Mouse (Mus musculus) midbrain, postnatal 0 days (tissue): ENCODE data around the gene Gm3164. TPM values are rescaled to one million over a fixed set of nuclear protein-coding genes. Genes with fewer than 3 reads are reported as not detected.
"Not testable (repeated sequence)": the region's sequence is repeated elsewhere in the genome, so short reads cannot be mapped to it uniquely, and the experiment has no call there.

ENCODE experiments used
- ATAC-seq: fragments of 200-750 bp; cut with Nextera tagmentation; 2 replicates; pipeline ENCODE4 v1.8.0; 2017; ENCODE audit warnings: moderate number of reproducible peaks, mild to moderate bottlenecking, moderate TSS enrichment, moderate library complexity; ENCODE audit not compliant: low FRiP score
- DNase-seq: peaks from one replicate; pipeline ENCODE4 v3.0.0-alpha.2; 2015; ENCODE audit warnings: low spot score
- H3K27ac ChIP-seq: fragments of 300-500 bp; sonication (generic); 2 replicates; pipeline ENCODE4 v1.5.1; 2014; ENCODE audit warnings: low read depth, mild to moderate bottlenecking, low read length, mixed read lengths
- H3K27me3 ChIP-seq: fragments of 300-500 bp; sonication (generic); 2 replicates; pipeline ENCODE4 v1.6.1; 2014; ENCODE audit warnings: low read length, control low read depth, mixed read lengths; ENCODE audit not compliant: insufficient read depth
- H3K36me3 ChIP-seq: fragments of 300-500 bp; sonication (generic); 2 replicates; pipeline ENCODE4 v1.6.1; 2014; ENCODE audit warnings: low read length, control low read depth, mixed read lengths; ENCODE audit not compliant: insufficient read depth
- H3K4me1 ChIP-seq: fragments of 300-500 bp; sonication (generic); 2 replicates; pipeline ENCODE4 v1.6.1; 2014; ENCODE audit warnings: mild to moderate bottlenecking, control low read depth, antibody characterized with exemption, low read length, mixed read lengths; ENCODE audit not compliant: insufficient read depth
- H3K4me2 ChIP-seq: fragments of 300-500 bp; sonication (generic); 2 replicates; pipeline ENCODE4 v1.6.1; 2014; ENCODE audit warnings: low read depth, mild to moderate bottlenecking, low read length, mixed read lengths; ENCODE audit not compliant: poor library complexity, severe bottlenecking
- H3K4me3 ChIP-seq: fragments of 300-500 bp; sonication (generic); 2 replicates; pipeline ENCODE4 v1.5.1; 2014; ENCODE audit warnings: low read depth, mild to moderate bottlenecking, low read length, moderate library complexity
- H3K9ac ChIP-seq: fragments of 300-500 bp; sonication (generic); replicated peaks from 2 replicates; pipeline ENCODE4 v1.6.1; 2014; ENCODE audit warnings: mild to moderate bottlenecking, low read length, moderate library complexity, mixed read lengths; ENCODE audit not compliant: poor library complexity, severe bottlenecking
- H3K9me3 ChIP-seq: fragments of 300-500 bp; sonication (generic); 2 replicates; pipeline ENCODE4 v1.6.1; 2016; ENCODE audit warnings: low read length, control low read depth
- WGBS: fragments of 180-500 bp; shearing (Covaris S2); extraction: QIAGEN DNeasy Blood & Tissue Kit; methylation state at CpG from one replicate; pipeline ENCODE4 v1.1.7; 2014; 5-methylcytosine and 5-hydroxymethylcytosine counted together
- polyA plus RNA-seq: library from polyadenylated mRNA; unstranded; fragments of >200 nt; fragmentation: Nextera tagmentation; extraction: Ambion mirVana; gene quantifications from 2 replicates; pipeline ENCODE4 v1.2.1, GENCODE M21; 2015
- total RNA-seq: library from RNA; depleted of rRNA; stranded (reverse); fragments of >200 nt; gene quantifications from 2 replicates; pipeline ENCODE4 v1.2.3, GENCODE M21; 2014; rRNA removed

The Gm3164 gene
- total and polyA plus RNA-seq, 2 experiments from 2014 or later: 2.5 to 6.1 TPM

DNA sequence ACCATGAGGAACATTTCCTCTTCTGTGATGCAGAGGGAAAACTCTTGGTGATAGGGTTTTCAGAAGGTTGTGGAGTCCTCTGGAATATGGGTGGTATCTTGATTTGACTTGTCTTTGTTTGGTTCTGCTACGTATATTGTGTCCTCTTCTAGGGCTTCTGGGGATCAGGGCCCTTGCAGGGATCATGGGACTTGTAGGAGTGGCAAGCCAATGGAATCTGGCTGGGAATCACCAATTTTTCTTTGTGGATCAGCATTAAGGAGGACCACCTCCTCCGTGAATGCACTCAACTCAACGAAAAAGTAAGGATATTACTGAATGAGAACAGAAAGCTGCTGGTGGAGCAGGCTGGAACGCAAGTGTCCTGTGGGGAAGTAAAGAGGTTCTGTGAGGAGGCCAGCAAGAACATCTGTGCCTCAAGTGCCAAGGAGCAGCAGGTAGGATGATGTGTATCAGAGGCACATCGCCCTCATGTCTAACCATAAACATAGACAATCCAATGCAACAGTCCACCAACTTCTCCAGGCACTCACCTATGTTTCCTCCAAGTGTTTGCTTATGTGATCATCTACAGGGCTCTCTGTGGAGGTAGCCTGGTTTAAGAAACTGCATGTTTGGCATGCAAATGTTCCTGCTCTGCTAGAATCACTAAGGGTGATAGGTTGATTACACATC lies 15.0 kb upstream of the Gm3164 start:
- not testable (repeated sequence) for ATAC-seq, H3K4me1 ChIP-seq, H3K9me3 ChIP-seq, DNase-seq, H3K9ac ChIP-seq, H3K27ac ChIP-seq, H3K27me3 ChIP-seq, H3K4me2 ChIP-seq, H3K4me3 ChIP-seq, H3K36me3 ChIP-seq
- WGBS: 86% methylated on average over 5 of the region's 5 CpGs

DNA sequence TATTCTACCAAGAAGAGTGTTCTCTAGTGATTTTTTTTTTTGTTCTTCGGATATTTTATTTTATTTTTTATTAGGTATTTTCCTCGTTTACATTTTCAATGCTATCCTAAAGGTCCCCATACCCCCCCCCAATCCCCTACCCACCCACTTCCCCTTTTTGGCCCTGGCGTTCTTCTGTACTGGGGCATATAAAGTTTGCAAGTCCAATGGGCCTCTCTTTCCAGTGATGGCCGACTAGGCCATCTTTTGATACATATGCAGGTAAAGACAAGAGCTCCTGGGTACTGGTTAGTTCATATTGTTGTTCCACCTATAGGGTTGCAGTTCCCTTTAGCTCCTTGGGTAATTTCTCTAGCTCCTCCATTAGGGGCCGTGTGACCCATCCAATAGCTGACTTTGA lies 14.0 kb upstream of the Gm3164 start:
- WGBS: 72% methylated on average over 5 of the region's 5 CpGs
- not testable (repeated sequence) for H3K4me1 ChIP-seq, H3K4me3 ChIP-seq, H3K36me3 ChIP-seq, H3K9me3 ChIP-seq, H3K27ac ChIP-seq, H3K4me2 ChIP-seq, DNase-seq, ATAC-seq, H3K9ac ChIP-seq, H3K27me3 ChIP-seq

DNA sequence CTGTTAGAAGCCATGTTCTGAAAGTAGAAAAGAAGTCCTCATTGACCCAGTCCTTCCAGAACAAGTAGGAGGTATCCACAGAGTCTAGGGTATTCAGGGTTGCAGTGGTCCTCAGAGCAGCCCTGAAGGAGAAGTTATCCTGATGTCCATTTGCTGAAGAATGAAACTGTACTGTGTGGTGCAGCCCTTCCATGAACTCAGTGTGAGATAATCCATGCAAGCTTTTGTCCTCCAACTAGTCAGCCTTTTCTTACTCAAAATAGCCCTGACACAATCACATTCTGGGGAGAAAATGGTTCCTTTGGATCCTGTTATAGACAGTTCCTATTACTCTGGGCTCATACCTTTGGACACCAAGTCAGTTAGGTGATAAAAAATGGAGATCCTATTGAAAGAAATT lies 11.4 kb upstream of the Gm3164 start:
- not testable (repeated sequence) for H3K27me3 ChIP-seq, H3K27ac ChIP-seq, ATAC-seq, H3K4me1 ChIP-seq, H3K9me3 ChIP-seq, H3K4me2 ChIP-seq, DNase-seq, H3K9ac ChIP-seq, H3K4me3 ChIP-seq, H3K36me3 ChIP-seq

DNA sequence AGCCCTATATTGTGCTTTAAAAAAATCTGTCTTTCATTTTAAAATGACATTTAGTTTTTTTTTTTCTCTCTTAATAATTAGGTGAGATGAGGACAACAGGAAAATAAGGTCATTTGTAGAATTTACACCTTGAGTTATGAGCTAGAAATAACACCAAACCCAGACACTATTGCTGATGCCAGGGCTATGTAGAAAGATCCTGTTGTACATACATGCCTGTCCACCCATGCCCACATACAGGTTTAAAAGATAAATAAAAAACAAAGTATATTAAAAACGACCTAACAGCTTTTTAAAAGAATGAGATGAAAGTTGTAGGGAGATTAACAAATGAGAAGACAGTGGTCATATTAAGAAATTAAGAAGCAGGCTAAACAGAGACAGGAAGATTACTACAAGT lies 5.3 kb upstream of the Gm3164 start:
- not testable (repeated sequence) for H3K9me3 ChIP-seq, H3K4me3 ChIP-seq, H3K27ac ChIP-seq, H3K4me2 ChIP-seq, ATAC-seq, H3K27me3 ChIP-seq, H3K4me1 ChIP-seq, H3K36me3 ChIP-seq, DNase-seq, H3K9ac ChIP-seq
- WGBS: 56% methylated on average over 1 of the region's 1 CpGs

DNA sequence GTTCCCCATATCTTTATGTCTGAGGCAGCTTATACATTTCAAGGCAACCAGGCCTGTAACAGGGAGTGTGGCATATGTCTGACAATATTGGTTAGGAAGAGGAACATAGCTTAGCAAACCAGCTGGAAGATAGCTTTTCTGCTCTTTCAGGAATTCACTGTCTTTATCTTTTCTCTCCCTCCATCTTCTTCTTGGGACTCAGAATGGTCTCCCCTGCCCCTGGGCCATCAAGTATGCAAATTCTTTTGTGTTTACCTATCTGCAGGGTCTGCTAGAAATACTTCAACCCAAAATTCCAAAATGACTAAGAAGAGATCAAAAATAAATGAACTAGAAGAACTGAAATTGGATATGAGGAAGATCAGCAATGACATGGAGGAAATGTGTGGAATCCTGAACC lies 15.4 kb downstream of the Gm3164 start, which contains the start of gene Gm3173:
Gene Gm3173 (plus strand): TSS at position 301 of the 400 bp plus-strand sequence.
- H3K9me3 ChIP-seq, H3K36me3 ChIP-seq, H3K4me2 ChIP-seq, H3K27ac ChIP-seq, H3K4me1 ChIP-seq, H3K9ac ChIP-seq, H3K4me3 ChIP-seq, H3K27me3 ChIP-seq, ATAC-seq, DNase-seq: not testable (repeated sequence)

DNA sequence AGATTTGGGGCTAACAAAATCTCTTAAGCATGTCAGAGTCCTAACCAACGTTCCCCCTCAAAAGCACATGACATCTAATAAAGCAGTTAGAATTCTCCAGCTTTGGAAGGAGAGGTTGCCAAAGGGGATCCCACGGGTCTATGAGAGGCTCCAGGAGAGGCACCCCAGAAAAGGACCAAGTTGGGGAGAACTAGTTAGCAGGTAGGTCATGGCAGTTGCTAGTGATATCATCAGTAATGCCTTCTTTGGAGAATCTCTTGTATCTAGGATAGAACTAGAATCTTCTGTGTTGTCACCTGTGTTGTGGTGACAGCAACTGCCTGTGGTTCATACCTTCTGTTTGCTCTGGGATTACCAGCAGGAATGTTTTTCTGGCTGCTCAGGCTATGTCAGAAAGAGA lies 66.2 kb downstream of the Gm3164 start, which contains the start of gene Gm3182:
Gene Gm3182 (plus strand): TSS at position 301 of the 400 bp plus-strand sequence.
- DNase-seq, H3K9ac ChIP-seq, H3K36me3 ChIP-seq, H3K4me1 ChIP-seq, H3K4me3 ChIP-seq, H3K27me3 ChIP-seq, H3K9me3 ChIP-seq, H3K27ac ChIP-seq, H3K4me2 ChIP-seq, ATAC-seq: not testable (repeated sequence)
- no CpG with 5 or more reads among the region's 2 CpGs for WGBS

Other genes with a start within 250 kb of the Gm3164 start
- 7.2 and 10.0 TPM in 2 replicates for gene Gm2974, start 232.9 kb upstream of the Gm3164 start, total RNA-seq
- 8.7 and 12.0 TPM in 2 replicates for gene Gm2974, start 232.9 kb upstream of the Gm3164 start, polyA plus RNA-seq
- gene Gm3138, start 165.8 kb upstream of the Gm3164 start, total RNA-seq: not detected in 2 replicates
- not detected in 2 replicates for gene Gm3138, start 165.8 kb upstream of the Gm3164 start, polyA plus RNA-seq
- not detected in 2 replicates for gene Gm3149, start 98.2 kb upstream of the Gm3164 start, total RNA-seq
- 0.16 TPM in 1 of 2 replicates, not detected in the other for gene Gm3149, start 98.2 kb upstream of the Gm3164 start, polyA plus RNA-seq
- 3.5 and 8.7 TPM in 2 replicates for gene 2610042L04Rik, start 80.7 kb upstream of the Gm3164 start, total RNA-seq
- gene 2610042L04Rik, start 80.7 kb upstream of the Gm3164 start, polyA plus RNA-seq: 6.8 and 7.0 TPM in 2 replicates
- gene Gm3159, start 17.9 kb upstream of the Gm3164 start, total RNA-seq: not detected in 2 replicates
- gene Gm3159, start 17.9 kb upstream of the Gm3164 start, polyA plus RNA-seq: not detected in 2 replicates
- 1.4 TPM in 1 of 2 replicates, not detected in the other for gene Gm3173, start 15.5 kb downstream of the Gm3164 start, total RNA-seq
- gene Gm3173, start 15.5 kb downstream of the Gm3164 start, polyA plus RNA-seq: 2.8 and 3.4 TPM in 2 replicates
- gene Gm3182, start 66.3 kb downstream of the Gm3164 start, total RNA-seq: not detected in 2 replicates
- gene Gm3182, start 66.3 kb downstream of the Gm3164 start, polyA plus RNA-seq: not detected in 2 replicates
- gene Gm3047, start 140.0 kb downstream of the Gm3164 start, total RNA-seq: 0.76 TPM in 1 of 2 replicates, not detected in the other
- gene Gm3047, start 140.0 kb downstream of the Gm3164 start, polyA plus RNA-seq: not detected in 2 replicates
- gene Gm8159, start 216.9 kb downstream of the Gm3164 start, total RNA-seq: 0.76 TPM in 1 of 2 replicates, not detected in the other
- not detected in 2 replicates for gene Gm8159, start 216.9 kb downstream of the Gm3164 start, polyA plus RNA-seq
- gene Gm3239, start 248.7 kb downstream of the Gm3164 start, total RNA-seq: 0.38 and 0.66 TPM in 2 replicates
- 1.4 and 1.9 TPM in 2 replicates for gene Gm3239, start 248.7 kb downstream of the Gm3164 start, polyA plus RNA-seq